Comparison of ENCODE assay signal across 13 mouse cellular contexts in the genomic region with DNA sequence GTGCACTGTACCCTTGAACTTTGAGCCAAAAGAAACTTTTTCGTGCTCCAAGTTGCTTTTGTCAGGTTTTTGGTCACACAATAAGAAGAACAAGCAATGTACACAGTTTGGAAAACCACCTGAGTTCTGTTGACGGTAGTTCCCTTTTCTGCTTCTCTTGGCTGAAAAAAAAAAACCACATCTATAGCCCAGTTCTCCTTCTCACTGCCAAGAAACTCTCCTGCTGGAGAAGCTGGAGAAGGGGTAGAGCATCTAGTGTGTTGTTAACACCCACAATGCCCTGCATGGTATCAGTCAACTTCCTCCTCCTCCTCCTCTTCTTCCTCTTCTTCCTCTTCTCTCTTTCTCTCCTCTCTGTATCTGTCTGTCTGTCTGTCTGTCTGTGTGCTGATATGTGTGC.
"Had no signal": no experiment of that assay in that cellular context is flagged by ENCODE, and none has a peak within 500 bp of the region (broad histone marks: within the 10 kb centered on the region; RNA-seq: fewer than 3 reads in every experiment).

No protein-coding gene starts in this region.

- H3K4me3 ChIP-seq: kidney, embryonic 15.5 days; limb, embryonic 13.5 days; megakaryocyte, embryonic 14.5 days; midbrain, embryonic 15.5 days; neural tube, embryonic 13.5 days had no signal

- ATAC-seq: midbrain, embryonic 15.5 days had no signal

- H3K9ac ChIP-seq: kidney, embryonic 15.5 days; limb, embryonic 13.5 days; liver, embryonic 14.5 days; midbrain, embryonic 15.5 days; neural tube, embryonic 13.5 days had no signal

- H3K36me3 ChIP-seq: kidney, embryonic 15.5 days; limb, embryonic 13.5 days; midbrain, embryonic 15.5 days; neural tube, embryonic 13.5 days had no signal

- H3K4me1 ChIP-seq: kidney, embryonic 15.5 days; limb, embryonic 13.5 days; megakaryocyte, embryonic 14.5 days had no signal

- H3K27me3 ChIP-seq: kidney, embryonic 15.5 days; megakaryocyte, embryonic 14.5 days; midbrain, embryonic 15.5 days; neural tube, embryonic 13.5 days had no signal

- H3K9me3 ChIP-seq: kidney, embryonic 15.5 days; limb, embryonic 13.5 days; megakaryocyte, embryonic 14.5 days; midbrain, embryonic 15.5 days; neural tube, embryonic 13.5 days had no signal

- H3K27ac ChIP-seq: kidney, embryonic 15.5 days; limb, embryonic 13.5 days; liver, embryonic 14.5 days; midbrain, embryonic 15.5 days; neural tube, embryonic 13.5 days had no signal

- H3K4me2 ChIP-seq: kidney, embryonic 15.5 days; limb, embryonic 13.5 days; midbrain, embryonic 11.5 days; midbrain, embryonic 15.5 days; neural tube, embryonic 13.5 days had no signal

- DNase-seq: kidney, postnatal 14 days; left cerebral cortex, postnatal 4 days; lung, adult 18-20 months; right cerebral cortex, postnatal 14 days; thymus, adult 18-20 months; thymus, postnatal 14 days had no signal
